Mouse (Mus musculus): Measurements from ENCODE around the gene Atp12a. TPM values are rescaled to one million over a fixed set of nuclear protein-coding genes. Genes with fewer than 3 reads are reported as not detected.

Gene Atp12a
- polyA plus RNA-seq (2015; fragmentation: Nextera tagmentation; extraction: Ambion mirVana) = 0.06 TPM in 1 of 2 replicates, not detected in the other

DNA sequence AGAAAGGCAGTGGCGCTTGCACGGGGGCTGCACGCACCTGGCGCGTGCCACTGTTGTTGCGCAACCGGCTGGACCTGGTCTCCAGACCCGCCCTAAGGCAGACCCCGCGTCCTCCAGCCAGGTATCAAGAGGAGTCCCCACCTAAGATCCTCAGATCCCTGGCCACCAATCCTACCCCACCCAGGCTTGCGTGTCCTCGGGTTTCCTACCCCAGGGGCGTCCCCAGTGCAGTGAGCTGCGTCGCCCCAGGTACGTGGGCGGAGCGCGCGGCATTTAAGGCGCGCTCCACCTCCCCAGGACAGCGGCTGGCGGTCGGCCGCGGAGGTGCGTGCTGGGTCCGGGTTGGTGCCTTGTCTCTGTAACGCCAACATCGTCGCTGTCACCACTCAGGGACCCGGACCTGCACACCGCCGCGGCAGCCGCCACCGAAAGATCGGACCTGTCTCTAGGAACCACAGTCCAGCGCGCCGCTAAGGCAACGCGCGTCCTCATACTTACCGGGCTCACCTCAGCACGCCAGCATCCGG lies at the start of gene Atp12a:
Gene Atp12a, plus strand, starts transcription at position 358 of the 527 bp plus-strand sequence.

GRCm38 (mm10) chr14:56402311-56403071 lies 37.6 kb downstream of the Atp12a start, which contains the start of gene Rnf17:
Rnf17 (plus strand) TSS chr14:56402581.

Other genes starting within 250 kb of the Atp12a start
- not detected in 2 replicates for gene Gzme, start 244.4 kb upstream of the Atp12a start, polyA plus RNA-seq (2015; fragmentation: Nextera tagmentation; extraction: Ambion mirVana)
- gene Gzmd, start 232.5 kb upstream of the Atp12a start, polyA plus RNA-seq (2015; fragmentation: Nextera tagmentation; extraction: Ambion mirVana) = not detected in 2 replicates
- not detected in 2 replicates for gene Gzmg, start 205.5 kb upstream of the Atp12a start, polyA plus RNA-seq (2015; fragmentation: Nextera tagmentation; extraction: Ambion mirVana)
- gene Gzmn, start 190.5 kb upstream of the Atp12a start, polyA plus RNA-seq (2015; fragmentation: Nextera tagmentation; extraction: Ambion mirVana) = not detected in 2 replicates
- not detected in 2 replicates for gene Gzmf, start 153.7 kb upstream of the Atp12a start, polyA plus RNA-seq (2015; fragmentation: Nextera tagmentation; extraction: Ambion mirVana)
- not detected in 2 replicates for gene Gzmc, start 130.4 kb upstream of the Atp12a start, polyA plus RNA-seq (2015; fragmentation: Nextera tagmentation; extraction: Ambion mirVana)
- 1.6 and 3.4 TPM in 2 replicates for gene Gzmb, start 102.8 kb upstream of the Atp12a start, polyA plus RNA-seq (2015; fragmentation: Nextera tagmentation; extraction: Ambion mirVana)
- gene Rnf17, start 37.5 kb downstream of the Atp12a start, polyA plus RNA-seq (2015; fragmentation: Nextera tagmentation; extraction: Ambion mirVana) = 1.5 and 2.5 TPM in 2 replicates
- 6.2 and 6.5 TPM in 2 replicates for gene Cenpj, start 210.4 kb downstream of the Atp12a start, polyA plus RNA-seq (2015; fragmentation: Nextera tagmentation; extraction: Ambion mirVana)
- gene Parp4, start 210.6 kb downstream of the Atp12a start, polyA plus RNA-seq (2015; fragmentation: Nextera tagmentation; extraction: Ambion mirVana) = 6.5 and 9.5 TPM in 2 replicates